Mouse (Mus musculus) cerebellum, postnatal 36 days (tissue): Measurements from ENCODE around the gene Sulf2.

ENCODE experiments used
- DNase-seq, 2 experiments: peaks; one replicate each; pipeline ENCODE4 v3.0.0; 2021 to 2022; ENCODE audit warnings: mixed read lengths in 2 of 2

Gene Sulf2

GRCm38 (mm10) chr2:166148672-166149332, 6.7 kb downstream of the Sulf2 start:
- no peak for DNase-seq

- no peak for DNase-seq
Measured at GRCm38 (mm10) chr2:166147930-166148651, 7.4 kb downstream of the Sulf2 start.

GRCm38 (mm10) chr2:166146446-166146845, 9.0 kb downstream of the Sulf2 start:
- no peak for DNase-seq

GRCm38 (mm10) chr2:166145031-166145430, 10.4 kb downstream of the Sulf2 start:
- DNase-seq = no peak

- DNase-seq = no peak
Measured at GRCm38 (mm10) chr2:166143871-166144270, 11.6 kb downstream of the Sulf2 start.

GRCm38 (mm10) chr2:166142561-166143112, 12.8 kb downstream of the Sulf2 start:
- no peak for DNase-seq

GRCm38 (mm10) chr2:166141910-166142309, 13.6 kb downstream of the Sulf2 start:
- DNase-seq = no peak

- DNase-seq = no peak
Measured at GRCm38 (mm10) chr2:166141039-166141438, 14.4 kb downstream of the Sulf2 start.

GRCm38 (mm10) chr2:166140427-166140826, 15.0 kb downstream of the Sulf2 start:
- peak; percentile 11 to 21 for DNase-seq

- no peak for DNase-seq
Measured at GRCm38 (mm10) chr2:166138308-166138707, 17.2 kb downstream of the Sulf2 start.

- no peak for DNase-seq
Measured at GRCm38 (mm10) chr2:166137467-166137866, 18.0 kb downstream of the Sulf2 start.

GRCm38 (mm10) chr2:166135711-166136485, 19.6 kb downstream of the Sulf2 start:
- DNase-seq = no peak

GRCm38 (mm10) chr2:166128756-166129155, 26.7 kb downstream of the Sulf2 start:
- DNase-seq = no peak

- DNase-seq = no peak
Measured at GRCm38 (mm10) chr2:166128032-166128431, 27.4 kb downstream of the Sulf2 start.

GRCm38 (mm10) chr2:166126343-166126742, 29.1 kb downstream of the Sulf2 start:
- DNase-seq = no peak

GRCm38 (mm10) chr2:166125492-166126252, 29.8 kb downstream of the Sulf2 start:
- DNase-seq = no peak

GRCm38 (mm10) chr2:166125033-166125432, 30.4 kb downstream of the Sulf2 start:
- DNase-seq = no peak

- DNase-seq = no peak
Measured at GRCm38 (mm10) chr2:166122781-166123180, 32.7 kb downstream of the Sulf2 start.

GRCm38 (mm10) chr2:166121681-166122355, 33.6 kb downstream of the Sulf2 start:
- no peak for DNase-seq

GRCm38 (mm10) chr2:166119992-166120391, 35.5 kb downstream of the Sulf2 start:
- no peak for DNase-seq

- no peak for DNase-seq
Measured at GRCm38 (mm10) chr2:166116704-166117103, 38.8 kb downstream of the Sulf2 start.

- DNase-seq = no peak
Measured at GRCm38 (mm10) chr2:166116278-166116608, 39.2 kb downstream of the Sulf2 start.
